Mouse (Mus musculus): ENCODE measurements around the gene Sfxn2. TPM values are rescaled to one million over a fixed set of nuclear protein-coding genes. Genes with fewer than 3 reads are reported as not detected.

Sfxn2 gene
- polyA plus RNA-seq, 1 experiment, result 0.06 TPM

GRCm38 (mm10) chr19:46646041-46646481 is 72.9 kb downstream of the Sfxn2 start:
- H3K27me3 ChIP-seq (ENCODE audit: control insufficient read depth), result no peaks in the 10 kb centered on the region
- H3K4me3 ChIP-seq (replicated peaks), result no peak overlapping the region
- peaks cover 45% of the 10 kb centered on the region for H3K36me3 ChIP-seq (ENCODE audit: control insufficient read depth)
- no peak for TF ChIP-seq TAL1 (IDR thresholded peaks at IDR 0.05; ENCODE audit: low read length)
- TF ChIP-seq GATA1 (IDR thresholded peaks at IDR 0.05; ENCODE audit: low read length), result no peak
- H3K4me1 ChIP-seq (ENCODE audit: control insufficient read depth), result peaks cover 3% of the 10 kb centered on the region
- no peaks in the 10 kb centered on the region for H3K9me3 ChIP-seq (ENCODE audit: control insufficient read depth, low read length)

- no peak overlapping the region for H3K4me3 ChIP-seq (replicated peaks)
- H3K27me3 ChIP-seq (ENCODE audit: control insufficient read depth), result no peaks in the 10 kb centered on the region
- no peaks in the 10 kb centered on the region for H3K4me1 ChIP-seq (ENCODE audit: control insufficient read depth)
- H3K36me3 ChIP-seq (ENCODE audit: control insufficient read depth), result peaks cover 49% of the 10 kb centered on the region
- no peaks in the 10 kb centered on the region for H3K9me3 ChIP-seq (ENCODE audit: control insufficient read depth, low read length)
- TF ChIP-seq GATA1 (IDR thresholded peaks at IDR 0.05; ENCODE audit: low read length), result no peak
- no peak for TF ChIP-seq TAL1 (IDR thresholded peaks at IDR 0.05; ENCODE audit: low read length)
Measured at GRCm38 (mm10) chr19:46647254-46647653, 74.1 kb downstream of the Sfxn2 start.

Other genes with a start within 250 kb of the Sfxn2 start
- gene Psd, start 246.2 kb upstream of the Sfxn2 start, polyA plus RNA-seq (2012), result 7.6 and 8.3 TPM in 2 replicates
- 10.4 and 12.7 TPM in 2 replicates for gene Fbxl15, start 245.2 kb upstream of the Sfxn2 start, polyA plus RNA-seq (2012)
- 15.7 and 17.4 TPM in 2 replicates for gene Cuedc2, start 234.7 kb upstream of the Sfxn2 start, polyA plus RNA-seq (2012)
- 0.20 and 0.73 TPM in 2 replicates for gene Mfsd13a, start 232.2 kb upstream of the Sfxn2 start, polyA plus RNA-seq (2012)
- not detected in 2 replicates for gene 2310034G01Rik, start 223.1 kb upstream of the Sfxn2 start, polyA plus RNA-seq (2012)
- gene Actr1a, start 177.6 kb upstream of the Sfxn2 start, polyA plus RNA-seq (2012), result 4.0 and 5.4 TPM in 2 replicates
- 0.70 and 0.73 TPM in 2 replicates for gene Sufu, start 176.5 kb upstream of the Sfxn2 start, polyA plus RNA-seq (2012)
- 4.2 and 5.2 TPM in 2 replicates for gene Trim8, start 71.7 kb upstream of the Sfxn2 start, polyA plus RNA-seq (2012)
- gene Arl3, start 167 bp upstream of the Sfxn2 start, polyA plus RNA-seq (2012), result 1.5 and 3.1 TPM in 2 replicates
- 1.4 and 1.9 TPM in 2 replicates for gene Wbp1l, start 25.7 kb downstream of the Sfxn2 start, polyA plus RNA-seq (2012)
- not detected in 2 replicates for gene Cyp17a1, start 99.8 kb downstream of the Sfxn2 start, polyA plus RNA-seq (2012)
- 0.06 and 0.10 TPM in 2 replicates for gene Borcs7, start 116.5 kb downstream of the Sfxn2 start, polyA plus RNA-seq (2012)
- gene As3mt, start 134.1 kb downstream of the Sfxn2 start, polyA plus RNA-seq (2012), result 0.07 TPM in 1 of 2 replicates, not detected in the other
- gene Cnnm2, start 188.2 kb downstream of the Sfxn2 start, polyA plus RNA-seq (2012), result 3.5 and 4.9 TPM in 2 replicates